Comparison of ENCODE assay signal across 12 mouse cellular contexts in genomic region chr4:119453533-119453932, GRCm38 (mm10). TPM values are rescaled to one million over a fixed set of nuclear protein-coding genes. Genes with fewer than 3 reads are reported as not detected.
A peak's percentile ranks its signal among the peaks of the same experiment; 100 is the strongest.
DNase-seq lines count a peak whose midpoint lies in the region; ATAC-seq and TF ChIP-seq lines count a peak whose summit lies in the region.
"Had no signal": no experiment of that assay in that cellular context is flagged by ENCODE, and none has a peak within 500 bp of the region (broad histone marks: within the 10 kb centered on the region; RNA-seq: fewer than 3 reads in every experiment).

No protein-coding gene starts in this region.

- 4% methylated on average over 6 of the region's 6 CpGs for WGBS in heart, embryonic 13.5 days
- WGBS in hindbrain, embryonic 12.5 days: 18% methylated on average over 6 of the region's 6 CpGs
- WGBS in midbrain, postnatal 0 days: 17% methylated on average over 6 of the region's 6 CpGs
- WGBS in liver, postnatal 0 days (ENCODE audit: insufficient replicate concordance): 31% methylated on average over 6 of the region's 6 CpGs
- WGBS in heart, embryonic 11.5 days (ENCODE audit: insufficient replicate concordance): 10% methylated on average over 6 of the region's 6 CpGs

- H3K27ac ChIP-seq in heart, embryonic 13.5 days (replicated peaks): no peak overlapping the region
- H3K27ac ChIP-seq in hindbrain, embryonic 12.5 days: peak overlapping the region; percentile 73
- peak overlapping the region; percentile 38; the same call in 1 of the 2 replicates for H3K27ac ChIP-seq in midbrain, postnatal 0 days (ENCODE audit: low read depth, low read length)
- no peak overlapping the region for H3K27ac ChIP-seq in liver, postnatal 0 days (ENCODE audit: low read depth)
- H3K27ac ChIP-seq in heart, embryonic 11.5 days (ENCODE audit: low read depth, low read length): no peak overlapping the region

- no peak for DNase-seq in heart, postnatal 36 days
- peak; percentile 61 for DNase-seq in brain, embryonic 14.5 days (ENCODE audit: low read depth)
- DNase-seq in midbrain, postnatal 0 days (ENCODE audit: low spot score): no peak
- no peak for DNase-seq in liver, postnatal 0 days

- no peaks in the 10 kb centered on the region for H3K36me3 ChIP-seq in heart, embryonic 13.5 days
- H3K36me3 ChIP-seq in hindbrain, embryonic 12.5 days: no peaks in the 10 kb centered on the region
- H3K36me3 ChIP-seq in midbrain, postnatal 0 days (ENCODE audit: insufficient read depth, low read length): no peaks in the 10 kb centered on the region
- H3K36me3 ChIP-seq in liver, postnatal 0 days (replicated peaks; ENCODE audit: insufficient read depth, low read length): no peaks in the 10 kb centered on the region
- no peaks in the 10 kb centered on the region for H3K36me3 ChIP-seq in heart, embryonic 11.5 days (ENCODE audit: control insufficient read depth, insufficient read depth, low read length)

- peaks cover 19% of the 10 kb centered on the region for H3K4me1 ChIP-seq in heart, embryonic 13.5 days
- H3K4me1 ChIP-seq in hindbrain, embryonic 12.5 days: peaks cover 9% of the 10 kb centered on the region
- H3K4me1 ChIP-seq in midbrain, postnatal 0 days (ENCODE audit: insufficient read depth, low read length): peaks cover 3% of the 10 kb centered on the region; the same call in 1 of the 2 replicates
- no peaks in the 10 kb centered on the region for H3K4me1 ChIP-seq in liver, postnatal 0 days (ENCODE audit: insufficient read depth)
- peaks cover 17% of the 10 kb centered on the region for H3K4me1 ChIP-seq in heart, embryonic 11.5 days (ENCODE audit: control insufficient read depth, insufficient read depth, low read length)

- 0 out of 2 replicates have a peak overlapping the region, but pooled peaks have one; percentile 37 for H3K9ac ChIP-seq in heart, embryonic 13.5 days
- H3K9ac ChIP-seq in hindbrain, embryonic 12.5 days: no peak overlapping the region
- H3K9ac ChIP-seq in midbrain, postnatal 0 days (replicated peaks; ENCODE audit: low read length, poor library complexity, severe bottlenecking): 0 out of 2 replicates have a peak overlapping the region, but pooled peaks have one; percentile 19
- no peak overlapping the region for H3K9ac ChIP-seq in liver, postnatal 0 days (replicated peaks)
- H3K9ac ChIP-seq in heart, embryonic 11.5 days (ENCODE audit: low read depth, low read length): no peak overlapping the region

- no peaks in the 10 kb centered on the region for H3K9me3 ChIP-seq in heart, embryonic 13.5 days
- no peaks in the 10 kb centered on the region for H3K9me3 ChIP-seq in hindbrain, embryonic 12.5 days (replicated peaks)
- H3K9me3 ChIP-seq in midbrain, postnatal 0 days (ENCODE audit: low read length): no peaks in the 10 kb centered on the region
- no peaks in the 10 kb centered on the region for H3K9me3 ChIP-seq in liver, postnatal 0 days (ENCODE audit: low read length)
- H3K9me3 ChIP-seq in heart, embryonic 11.5 days (replicated peaks; ENCODE audit: control insufficient read depth, low read length): 0 out of 2 replicates have a peak, but pooled peaks cover 2% of the 10 kb centered on the region

- peak overlapping the region; percentile 18 for H3K4me2 ChIP-seq in heart, embryonic 13.5 days
- H3K4me2 ChIP-seq in hindbrain, embryonic 12.5 days (replicated peaks): no peak overlapping the region
- H3K4me2 ChIP-seq in midbrain, postnatal 0 days (ENCODE audit: low read depth, low read length, poor library complexity, severe bottlenecking): no peak overlapping the region
- H3K4me2 ChIP-seq in liver, postnatal 0 days (ENCODE audit: low read depth, low read length): no peak overlapping the region
- H3K4me2 ChIP-seq in heart, embryonic 11.5 days: no peak overlapping the region
- H3K4me2 ChIP-seq: liver, embryonic 11.5 days had no signal

- H3K4me3 ChIP-seq in heart, embryonic 13.5 days: no peak overlapping the region
- no peak overlapping the region for H3K4me3 ChIP-seq in hindbrain, embryonic 12.5 days
- H3K4me3 ChIP-seq in midbrain, postnatal 0 days (ENCODE audit: low read depth, low read length): no peak overlapping the region
- no peak overlapping the region for H3K4me3 ChIP-seq in liver, postnatal 0 days (ENCODE audit: low read depth, low read length)
- no peak overlapping the region for H3K4me3 ChIP-seq in heart, embryonic 11.5 days (ENCODE audit: low read depth, low read length)

- intact Hi-C loops in heart, postnatal 36 days (cut with DNase I): no loop called here

- ATAC-seq in heart, embryonic 13.5 days (ENCODE audit: extremely low read depth, insufficient number of reproducible peaks, low FRiP score, low TSS enrichment): no peak
- ATAC-seq in hindbrain, embryonic 12.5 days (ENCODE audit: low FRiP score): peak; percentile 67
- peak; percentile 72; the same call in 1 of the 2 replicates for ATAC-seq in midbrain, postnatal 0 days (ENCODE audit: low FRiP score)
- no peak for ATAC-seq in granulocyte monocyte progenitor cell, adult 5-6 weeks (replicated peaks; ENCODE audit: poor library complexity, severe bottlenecking)
- no peak for ATAC-seq in liver, postnatal 0 days
- no peak for ATAC-seq in heart, embryonic 11.5 days (replicated peaks; ENCODE audit: insufficient number of reproducible peaks, low FRiP score, low TSS enrichment)
- ATAC-seq: Patski had no signal

- TF ChIP-seq POLR2A in brain, embryonic 14.5 days (IDR thresholded peaks at IDR 0.05; ENCODE audit: borderline replicate concordance, extremely low read depth, insufficient read depth, insufficient read length, poor library complexity, severe bottlenecking): no peak

- 0 out of 2 replicates have a peak, but pooled peaks cover 3% of the 10 kb centered on the region for H3K27me3 ChIP-seq in heart, embryonic 13.5 days (replicated peaks)
- no peaks in the 10 kb centered on the region for H3K27me3 ChIP-seq in hindbrain, embryonic 12.5 days
- no peaks in the 10 kb centered on the region for H3K27me3 ChIP-seq in midbrain, postnatal 0 days (ENCODE audit: insufficient read depth, low read length)
- no peaks in the 10 kb centered on the region for H3K27me3 ChIP-seq in liver, postnatal 0 days (ENCODE audit: insufficient read depth, low read length)
- H3K27me3 ChIP-seq in heart, embryonic 11.5 days (ENCODE audit: control insufficient read depth, insufficient read depth, low read length): no peaks in the 10 kb centered on the region
- H3K27me3 ChIP-seq: Patski had no signal

- no peak for TF ChIP-seq CTCF in brain, embryonic 14.5 days (IDR thresholded peaks at IDR 0.05; ENCODE audit: borderline replicate concordance, extremely low read depth, insufficient read depth, insufficient read length)
- TF ChIP-seq CTCF in midbrain, postnatal 0 days (IDR thresholded peaks at IDR 0.05): no peak
- TF ChIP-seq CTCF in liver, postnatal 0 days (IDR thresholded peaks at IDR 0.05; ENCODE audit: low read depth): no peak

- no peak for TF ChIP-seq EP300 in liver, postnatal 0 days (IDR thresholded peaks at IDR 0.05; ENCODE audit: low read depth)

RNA-seq across cellular contexts. Expression of gene Zmynd12, which starts 30.9 kb away (rescaled TPM):
- polyA plus RNA-seq in heart, embryonic 13.5 days (2015; fragmentation: Nextera tagmentation; extraction: Ambion mirVana): 0.13 and 0.29 TPM in 2 replicates
- total RNA-seq in heart, postnatal 36 days (2021): not detected
- 0.37 and 0.53 TPM in 2 replicates for polyA plus RNA-seq in brain, embryonic 14.5 days (2012; rRNA removed)
- polyA plus RNA-seq in hindbrain, embryonic 12.5 days (2016; fragmentation: Nextera tagmentation; extraction: Ambion mirVana): 0.23 and 0.55 TPM in 2 replicates
- total RNA-seq in midbrain, postnatal 0 days (2014; rRNA removed): 0.16 TPM in 1 of 2 replicates, not detected in the other
- 0.44 and 0.64 TPM in 2 replicates for polyA plus RNA-seq in midbrain, postnatal 0 days (2015; fragmentation: Nextera tagmentation; extraction: Ambion mirVana)
- total RNA-seq in granulocyte monocyte progenitor cell, adult 5-6 weeks (2014; fragmentation: Nextera tagmentation): not detected in 2 replicates
- not detected in 2 replicates for total RNA-seq in granulocyte monocyte progenitor cell, adult 5-6 weeks (2017)
- 1.3 TPM in 2 replicates for polyA plus RNA-seq in liver, postnatal 0 days (2015; fragmentation: Nextera tagmentation; extraction: Ambion mirVana)
- not detected in 2 replicates for polyA plus RNA-seq in heart, embryonic 11.5 days (2014; fragmentation: Nextera tagmentation; extraction: Ambion mirVana)
- total RNA-seq: common myeloid progenitor, adult 5-6 weeks had no signal
- polyA plus RNA-seq: C2C12; liver, embryonic 11.5 days had no signal

RNA-seq across cellular contexts. Expression of gene Ppcs, which starts 31.3 kb away (rescaled TPM):
- 28.0 and 28.9 TPM in 2 replicates for polyA plus RNA-seq in heart, embryonic 13.5 days (2015; fragmentation: Nextera tagmentation; extraction: Ambion mirVana)
- total RNA-seq in heart, postnatal 36 days (2021): 10 to 100 TPM in 1 of 2 experiments, 1 to 10 TPM in 1; 9.6 to 12.7 TPM
- 10.4 and 12.1 TPM in 2 replicates for polyA plus RNA-seq in brain, embryonic 14.5 days (2012; rRNA removed)
- polyA plus RNA-seq in hindbrain, embryonic 12.5 days (2016; fragmentation: Nextera tagmentation; extraction: Ambion mirVana): 24.3 and 24.5 TPM in 2 replicates
- 14.7 and 19.2 TPM in 2 replicates for total RNA-seq in midbrain, postnatal 0 days (2014; rRNA removed)
- 23.4 and 26.4 TPM in 2 replicates for polyA plus RNA-seq in midbrain, postnatal 0 days (2015; fragmentation: Nextera tagmentation; extraction: Ambion mirVana)
- 11.5 and 17.4 TPM in 2 replicates for total RNA-seq in granulocyte monocyte progenitor cell, adult 5-6 weeks (2014; fragmentation: Nextera tagmentation)
- total RNA-seq in granulocyte monocyte progenitor cell, adult 5-6 weeks (2017): 13.3 and 18.0 TPM in 2 replicates
- 33.0 and 37.0 TPM in 2 replicates for polyA plus RNA-seq in liver, postnatal 0 days (2015; fragmentation: Nextera tagmentation; extraction: Ambion mirVana)
- polyA plus RNA-seq in heart, embryonic 11.5 days (2014; fragmentation: Nextera tagmentation; extraction: Ambion mirVana): 26.6 and 27.1 TPM in 2 replicates

RNA-seq across cellular contexts. Expression of gene Ccdc30, which starts 38.2 kb away (rescaled TPM):
- polyA plus RNA-seq in heart, embryonic 13.5 days (2015; fragmentation: Nextera tagmentation; extraction: Ambion mirVana): 1.9 and 2.9 TPM in 2 replicates
- total RNA-seq in heart, postnatal 36 days (2021): under 1 TPM in 1 of 2 experiments, not detected in 1; 0.36 TPM
- 8.7 and 11.3 TPM in 2 replicates for polyA plus RNA-seq in brain, embryonic 14.5 days (2012; rRNA removed)
- 15.7 and 16.2 TPM in 2 replicates for polyA plus RNA-seq in hindbrain, embryonic 12.5 days (2016; fragmentation: Nextera tagmentation; extraction: Ambion mirVana)
- 9.6 and 11.9 TPM in 2 replicates for total RNA-seq in midbrain, postnatal 0 days (2014; rRNA removed)
- polyA plus RNA-seq in midbrain, postnatal 0 days (2015; fragmentation: Nextera tagmentation; extraction: Ambion mirVana): 24.1 and 24.2 TPM in 2 replicates
- total RNA-seq in granulocyte monocyte progenitor cell, adult 5-6 weeks (2014; fragmentation: Nextera tagmentation): not detected in 2 replicates
- not detected in 2 replicates for total RNA-seq in granulocyte monocyte progenitor cell, adult 5-6 weeks (2017)
- polyA plus RNA-seq in liver, postnatal 0 days (2015; fragmentation: Nextera tagmentation; extraction: Ambion mirVana): 2.4 and 2.9 TPM in 2 replicates
- 3.9 and 4.0 TPM in 2 replicates for polyA plus RNA-seq in heart, embryonic 11.5 days (2014; fragmentation: Nextera tagmentation; extraction: Ambion mirVana)
- total RNA-seq: common myeloid progenitor, adult 5-6 weeks had no signal

RNA-seq across cellular contexts. Expression of gene Rimkla, which starts 38.9 kb away (rescaled TPM):
- 4.1 and 4.4 TPM in 2 replicates for polyA plus RNA-seq in heart, embryonic 13.5 days (2015; fragmentation: Nextera tagmentation; extraction: Ambion mirVana)
- total RNA-seq in heart, postnatal 36 days (2021): under 1 TPM; 0.33 to 0.56 TPM
- polyA plus RNA-seq in brain, embryonic 14.5 days (2012; rRNA removed): 15.6 and 22.0 TPM in 2 replicates
- polyA plus RNA-seq in hindbrain, embryonic 12.5 days (2016; fragmentation: Nextera tagmentation; extraction: Ambion mirVana): 10.6 and 11.1 TPM in 2 replicates
- total RNA-seq in midbrain, postnatal 0 days (2014; rRNA removed): 37.1 and 45.3 TPM in 2 replicates
- 25.3 and 25.8 TPM in 2 replicates for polyA plus RNA-seq in midbrain, postnatal 0 days (2015; fragmentation: Nextera tagmentation; extraction: Ambion mirVana)
- not detected in 2 replicates for total RNA-seq in granulocyte monocyte progenitor cell, adult 5-6 weeks (2014; fragmentation: Nextera tagmentation)
- 0.10 TPM in 1 of 2 replicates, not detected in the other for total RNA-seq in granulocyte monocyte progenitor cell, adult 5-6 weeks (2017)
- not detected in 2 replicates for polyA plus RNA-seq in liver, postnatal 0 days (2015; fragmentation: Nextera tagmentation; extraction: Ambion mirVana)
- 5.3 and 6.1 TPM in 2 replicates for polyA plus RNA-seq in heart, embryonic 11.5 days (2014; fragmentation: Nextera tagmentation; extraction: Ambion mirVana)
- total RNA-seq: common myeloid progenitor, adult 5-6 weeks had no signal
- polyA plus RNA-seq: C2C12 had no signal

Comparison
In these comparisons a context has a peak if more than half of its experiments do, and no peak if none do; other contexts are left out.
1. H3K9ac ChIP-seq: peak in heart, embryonic 13.5 days (single experiment) and midbrain, postnatal 0 days (single experiment); none in hindbrain, embryonic 12.5 days (single experiment), liver, postnatal 0 days (single experiment) and heart, embryonic 11.5 days (single experiment).
2. ATAC-seq: peak in hindbrain, embryonic 12.5 days (single experiment) and midbrain, postnatal 0 days (single experiment); none in heart, embryonic 13.5 days (single experiment), granulocyte monocyte progenitor cell, adult 5-6 weeks (single experiment), liver, postnatal 0 days (single experiment) and heart, embryonic 11.5 days (single experiment).
3. H3K27ac ChIP-seq: peak in hindbrain, embryonic 12.5 days (single experiment) and midbrain, postnatal 0 days (single experiment); none in heart, embryonic 13.5 days (single experiment), liver, postnatal 0 days (single experiment) and heart, embryonic 11.5 days (single experiment).